Mouse (Mus musculus): ENCODE measurements around the gene Fdxacb1. TPM values are rescaled to one million over a fixed set of nuclear protein-coding genes. Genes with fewer than 3 reads are reported as not detected.

Fdxacb1 gene
- 10.7 and 11.7 TPM in 2 replicates for polyA plus RNA-seq (2015; fragmentation: Nextera tagmentation; extraction: Ambion mirVana)

DNA sequence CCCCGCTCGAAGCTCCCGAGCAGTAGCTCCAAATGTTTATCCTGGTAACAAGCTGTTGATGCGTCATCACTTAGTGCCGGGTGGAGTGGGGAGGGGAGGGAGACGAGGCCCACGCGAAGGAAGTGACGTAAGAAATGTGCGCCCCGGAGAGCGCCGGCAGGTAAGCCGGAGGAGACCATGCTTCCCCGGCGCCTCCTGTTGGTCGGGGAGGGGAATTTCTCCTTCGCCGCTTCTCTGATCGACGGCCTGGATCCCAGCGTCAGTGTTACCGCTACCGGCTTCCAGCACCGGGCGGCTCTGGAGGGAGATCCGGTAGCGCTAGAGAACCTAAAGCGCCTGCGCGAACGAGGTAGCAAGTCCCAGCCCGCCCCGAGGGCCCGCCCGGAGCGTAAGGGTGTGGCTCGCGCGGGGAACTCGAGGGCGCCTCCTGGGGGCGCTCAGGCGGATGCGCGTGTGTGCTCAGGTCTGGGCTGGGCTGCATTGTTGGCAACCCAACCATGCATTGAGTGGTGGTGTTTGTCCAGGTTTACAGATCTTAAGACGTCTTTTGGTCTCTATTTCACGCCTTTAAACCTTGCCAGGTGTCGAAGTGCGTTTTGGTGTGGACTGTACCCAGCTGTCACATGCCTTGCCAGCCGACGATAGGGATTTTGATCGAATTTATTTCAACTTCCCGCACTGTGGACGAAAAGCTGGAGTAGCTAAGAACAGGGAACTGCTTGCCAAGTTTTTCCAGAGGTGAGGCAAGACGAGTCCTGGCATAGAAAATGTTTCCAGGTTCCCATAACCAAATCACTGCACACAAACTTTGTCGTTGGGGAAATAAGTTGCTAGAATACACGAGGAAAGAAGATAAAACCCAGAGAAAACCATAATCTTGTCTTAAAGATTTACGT, at the start of gene Fdxacb1:
TSS of gene Fdxacb1 (plus strand) at position 130 of the 896 bp plus-strand sequence.
- WGBS, result 4% methylated on average over 59 of the region's 59 CpGs
- peaks cover 19% of the 10 kb centered on the region for H3K4me1 ChIP-seq (ENCODE audit: control insufficient read depth, insufficient read depth, low read length)
- no peaks in the 10 kb centered on the region for H3K27me3 ChIP-seq (ENCODE audit: control insufficient read depth, insufficient read depth, low read depth, low read length)
- peak; percentile 92 for ATAC-seq
- peak within 1 kb of the TSS; percentile 61 for H3K4me3 ChIP-seq (ENCODE audit: low read depth, low read length)
- H3K9ac ChIP-seq (ENCODE audit: low read depth, low read length), result peak within 1 kb of the TSS; percentile 81
- peak within 1 kb of the TSS; percentile 71 for H3K4me2 ChIP-seq (ENCODE audit: low read length)
- H3K27ac ChIP-seq (ENCODE audit: low read length), result peak within 1 kb of the TSS; percentile 93
- H3K9me3 ChIP-seq (replicated peaks; ENCODE audit: control insufficient read depth, low read length, poor library complexity, severe bottlenecking), result no peaks in the 10 kb centered on the region
- H3K36me3 ChIP-seq (ENCODE audit: control insufficient read depth, insufficient read depth, low read length), result no peaks in the 10 kb centered on the region

DNA sequence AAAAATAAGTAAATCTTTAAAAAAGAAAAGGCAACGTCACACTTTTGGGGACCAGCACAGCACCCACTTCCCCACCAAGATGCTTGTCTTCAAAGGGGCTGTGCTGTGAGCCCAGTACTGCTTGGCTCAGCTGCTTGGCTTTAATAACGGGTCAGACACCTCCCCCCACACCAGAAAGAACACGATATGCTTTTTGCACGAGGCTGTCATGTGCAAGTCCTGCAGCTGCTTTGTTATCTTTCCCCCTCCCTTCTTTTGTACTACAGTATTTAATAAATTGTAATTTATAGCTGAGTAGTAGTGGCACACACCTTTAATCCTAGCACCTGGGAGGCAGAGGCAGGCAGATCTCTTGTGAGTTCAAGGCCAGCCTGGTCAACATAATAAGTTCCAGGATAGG, 49.2 kb upstream of the Fdxacb1 start:
- no peak for ATAC-seq
- H3K27me3 ChIP-seq (ENCODE audit: control insufficient read depth, insufficient read depth, low read depth, low read length), result no peaks in the 10 kb centered on the region
- H3K36me3 ChIP-seq (ENCODE audit: control insufficient read depth, insufficient read depth, low read length), result peaks cover 2% of the 10 kb centered on the region; the same call in 1 of the 2 replicates
- WGBS, result 83% methylated on average over 4 of the region's 4 CpGs
- H3K4me3 ChIP-seq (ENCODE audit: low read depth, low read length), result no peak overlapping the region
- H3K4me2 ChIP-seq (ENCODE audit: low read length), result no peak overlapping the region
- no peak overlapping the region for H3K27ac ChIP-seq (ENCODE audit: low read length)
- H3K9me3 ChIP-seq (replicated peaks; ENCODE audit: control insufficient read depth, low read length, poor library complexity, severe bottlenecking), result no peaks in the 10 kb centered on the region
- H3K9ac ChIP-seq (ENCODE audit: low read depth, low read length), result no peak overlapping the region
- peaks cover 14% of the 10 kb centered on the region for H3K4me1 ChIP-seq (ENCODE audit: control insufficient read depth, insufficient read depth, low read length)

GRCm38 (mm10) chr9:50721061-50721460, 47.0 kb upstream of the Fdxacb1 start:
- Histone ChIP-seq H3K9me3 (replicated peaks; ENCODE audit: control insufficient read depth, low read length, poor library complexity, severe bottlenecking) (no peaks in the 10 kb centered on the region), H3K9ac (ENCODE audit: low read depth, low read length) (no peak overlapping the region), H3K4me1 (ENCODE audit: control insufficient read depth, insufficient read depth, low read length) (peaks cover 36% of the 10 kb centered on the region), H3K4me2 (ENCODE audit: low read length) (no peak overlapping the region), H3K4me3 (ENCODE audit: low read depth, low read length) (no peak overlapping the region), H3K27ac (ENCODE audit: low read length) (no peak overlapping the region), H3K27me3 (ENCODE audit: control insufficient read depth, insufficient read depth, low read depth, low read length) (no peaks in the 10 kb centered on the region), H3K36me3 (ENCODE audit: control insufficient read depth, insufficient read depth, low read length) (peaks cover 2% of the 10 kb centered on the region; the same call in 1 of the 2 replicates)
- no peak for ATAC-seq
- 43% methylated on average over 12 of the region's 12 CpGs for WGBS

DNA sequence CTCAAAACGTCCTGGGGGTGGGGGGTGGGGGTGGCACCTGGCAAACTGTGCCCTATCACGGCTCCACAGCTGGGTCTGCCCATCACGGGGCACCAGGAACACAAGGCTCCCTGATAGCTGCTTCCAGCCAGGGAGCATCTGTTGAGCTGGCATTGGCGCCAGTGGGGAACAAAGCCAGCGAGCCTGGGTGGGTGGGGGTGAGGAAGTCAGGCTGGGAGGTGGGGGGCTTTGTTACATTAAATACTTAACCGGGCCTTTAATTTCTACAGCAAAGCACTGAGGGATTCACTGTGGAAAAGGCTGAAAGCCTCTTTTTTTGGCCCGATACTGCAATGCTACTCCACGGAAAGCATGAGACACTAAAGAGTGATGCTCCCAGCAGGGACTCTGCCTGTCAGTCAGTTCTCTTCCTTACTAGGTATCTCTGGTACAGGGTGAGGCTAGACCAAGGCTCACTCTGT, 45.6 kb upstream of the Fdxacb1 start:
- H3K27ac ChIP-seq (ENCODE audit: low read length), result no peak overlapping the region
- no peak overlapping the region for H3K4me2 ChIP-seq (ENCODE audit: low read length)
- ATAC-seq, result no peak
- no peak overlapping the region for H3K4me3 ChIP-seq (ENCODE audit: low read depth, low read length)
- no peak overlapping the region for H3K9ac ChIP-seq (ENCODE audit: low read depth, low read length)
- peaks cover 2% of the 10 kb centered on the region; the same call in 1 of the 2 replicates for H3K36me3 ChIP-seq (ENCODE audit: control insufficient read depth, insufficient read depth, low read length)
- peaks cover 47% of the 10 kb centered on the region for H3K4me1 ChIP-seq (ENCODE audit: control insufficient read depth, insufficient read depth, low read length)
- no peaks in the 10 kb centered on the region for H3K27me3 ChIP-seq (ENCODE audit: control insufficient read depth, insufficient read depth, low read depth, low read length)
- WGBS, result 37% methylated on average over 8 of the region's 8 CpGs
- no peaks in the 10 kb centered on the region for H3K9me3 ChIP-seq (replicated peaks; ENCODE audit: control insufficient read depth, low read length, poor library complexity, severe bottlenecking)

- Histone ChIP-seq H3K4me3 (ENCODE audit: low read depth, low read length) (no peak overlapping the region), H3K27ac (ENCODE audit: low read length) (peak overlapping the region; percentile 23; the same call in 1 of the 2 replicates), H3K9ac (ENCODE audit: low read depth, low read length) (peak overlapping the region; percentile 39; the same call in 1 of the 2 replicates), H3K4me2 (ENCODE audit: low read length) (peak overlapping the region; percentile 27), H3K9me3 (replicated peaks; ENCODE audit: control insufficient read depth, low read length, poor library complexity, severe bottlenecking) (no peaks in the 10 kb centered on the region), H3K4me1 (ENCODE audit: control insufficient read depth, insufficient read depth, low read length) (peaks cover 47% of the 10 kb centered on the region), H3K36me3 (ENCODE audit: control insufficient read depth, insufficient read depth, low read length) (peaks cover 2% of the 10 kb centered on the region; the same call in 1 of the 2 replicates), H3K27me3 (ENCODE audit: control insufficient read depth, insufficient read depth, low read depth, low read length) (no peaks in the 10 kb centered on the region)
- WGBS, result 50% methylated on average over 7 of the region's 7 CpGs
- ATAC-seq, result no peak
These were observed 44.6 kb upstream of the Fdxacb1 start for GRCm38 (mm10) chr9:50723406-50723805.

DNA sequence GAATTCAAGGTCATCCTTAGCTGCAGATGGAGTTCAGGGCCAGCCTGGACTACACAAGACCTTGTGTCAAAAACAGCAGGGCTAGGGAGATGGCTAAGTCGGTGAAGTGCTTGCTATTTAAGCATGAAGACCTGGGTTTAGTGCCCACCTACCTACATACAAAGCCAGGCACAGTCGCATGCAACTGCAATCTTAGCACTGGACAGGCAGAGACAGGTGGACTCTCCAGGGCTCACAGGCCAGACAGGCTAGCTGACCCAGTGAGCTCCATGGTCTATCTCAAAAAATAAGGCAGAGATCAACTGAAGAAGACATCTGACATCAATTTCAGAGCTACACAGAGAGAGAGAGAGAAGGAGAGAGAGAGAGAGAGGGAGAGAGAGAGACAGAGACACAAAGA, 43.9 kb upstream of the Fdxacb1 start:
- Histone ChIP-seq H3K27ac (ENCODE audit: low read length) (peak overlapping the region; percentile 53; the same call in 1 of the 2 replicates), H3K27me3 (ENCODE audit: control insufficient read depth, insufficient read depth, low read depth, low read length) (no peaks in the 10 kb centered on the region), H3K36me3 (ENCODE audit: control insufficient read depth, insufficient read depth, low read length) (peaks cover 2% of the 10 kb centered on the region; the same call in 1 of the 2 replicates), H3K9me3 (replicated peaks; ENCODE audit: control insufficient read depth, low read length, poor library complexity, severe bottlenecking) (no peaks in the 10 kb centered on the region), H3K4me1 (ENCODE audit: control insufficient read depth, insufficient read depth, low read length) (peaks cover 51% of the 10 kb centered on the region), H3K4me3 (ENCODE audit: low read depth, low read length) (no peak overlapping the region), H3K4me2 (ENCODE audit: low read length) (peak overlapping the region; percentile 44), H3K9ac (ENCODE audit: low read depth, low read length) (peak overlapping the region; percentile 10; the same call in 1 of the 2 replicates)
- ATAC-seq, result no peak
- 86% methylated on average over 2 of the region's 2 CpGs for WGBS

DNA sequence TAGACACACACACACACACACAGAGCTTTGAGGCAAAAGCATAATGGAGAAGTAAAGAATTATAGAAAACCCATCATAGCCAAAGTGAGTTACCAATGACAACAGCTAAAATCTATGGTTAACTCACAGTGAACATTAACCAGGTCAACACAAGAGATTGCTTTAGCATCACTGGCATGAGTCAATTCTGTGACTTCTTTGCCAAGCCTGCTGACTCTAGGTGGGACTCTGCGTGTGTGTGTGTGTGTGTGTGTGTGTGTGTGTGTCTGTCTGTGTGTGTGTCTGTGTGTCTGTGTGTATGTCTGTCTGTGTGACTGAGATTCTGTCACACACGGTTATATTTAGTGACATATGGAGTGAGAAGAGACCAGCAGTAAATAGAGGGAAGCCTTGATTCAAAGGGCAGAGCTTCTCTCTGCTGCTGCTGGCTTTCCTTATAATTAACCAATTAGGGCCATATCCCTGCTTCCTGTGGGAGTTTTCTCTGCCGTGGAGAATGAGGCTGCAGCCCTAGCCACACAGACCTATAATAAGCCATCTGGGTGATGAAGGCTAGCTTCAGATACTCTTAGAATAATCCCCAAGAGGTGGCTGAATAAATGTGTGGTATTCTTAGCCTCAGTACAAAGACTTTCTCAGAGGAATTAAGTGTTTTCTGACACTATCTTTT, 43.2 kb upstream of the Fdxacb1 start:
- WGBS, result 28% methylated on average over 3 of the region's 3 CpGs
- Histone ChIP-seq H3K4me3 (ENCODE audit: low read depth, low read length) (peak overlapping the region; percentile 5; the same call in 1 of the 2 replicates), H3K27ac (ENCODE audit: low read length) (peak overlapping the region; percentile 67), H3K4me2 (ENCODE audit: low read length) (peak overlapping the region; percentile 44), H3K9ac (ENCODE audit: low read depth, low read length) (peak overlapping the region; percentile 32), H3K4me1 (ENCODE audit: control insufficient read depth, insufficient read depth, low read length) (peaks cover 51% of the 10 kb centered on the region), H3K36me3 (ENCODE audit: control insufficient read depth, insufficient read depth, low read length) (no peaks in the 10 kb centered on the region), H3K27me3 (ENCODE audit: control insufficient read depth, insufficient read depth, low read depth, low read length) (no peaks in the 10 kb centered on the region), H3K9me3 (replicated peaks; ENCODE audit: control insufficient read depth, low read length, poor library complexity, severe bottlenecking) (no peaks in the 10 kb centered on the region)
- ATAC-seq, result no peak

DNA sequence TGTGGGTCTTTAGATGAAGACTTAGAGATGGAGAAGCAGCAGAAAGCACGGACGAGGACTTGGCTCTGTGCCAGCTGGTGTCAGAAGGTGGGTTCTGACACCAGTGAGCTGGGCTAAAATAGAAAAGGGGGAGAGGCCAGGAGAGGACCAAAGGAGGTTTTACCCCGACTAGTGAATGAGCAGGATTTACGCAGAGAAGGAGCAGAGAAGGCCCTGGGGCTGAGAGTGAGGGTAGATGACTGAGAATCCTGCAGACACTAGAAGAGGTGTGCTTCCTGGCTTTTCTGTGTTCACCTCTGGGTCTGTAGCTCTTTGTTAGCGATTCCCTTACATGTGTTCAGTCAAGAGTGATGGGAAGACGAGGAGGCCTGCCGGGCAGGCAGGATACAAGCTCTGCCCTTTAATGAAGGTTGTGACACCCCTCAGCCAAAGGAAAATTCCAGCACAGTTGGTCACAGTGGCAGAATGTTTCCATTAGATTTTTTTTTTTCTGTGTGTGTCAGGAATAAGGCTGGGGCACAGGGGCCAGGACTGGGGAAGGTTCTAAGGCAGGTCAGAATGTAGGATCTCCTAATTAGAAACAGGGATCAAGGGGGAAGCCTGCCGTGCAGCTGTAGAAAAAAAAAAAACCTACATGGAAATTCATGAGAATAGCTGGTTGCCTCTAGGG, 42.0 kb upstream of the Fdxacb1 start:
- H3K4me3 ChIP-seq (ENCODE audit: low read depth, low read length), result peak overlapping the region; percentile 66
- WGBS, result 19% methylated on average over 8 of the region's 8 CpGs
- peak overlapping the region; percentile 86 for H3K4me2 ChIP-seq (ENCODE audit: low read length)
- peak overlapping the region; percentile 82 for H3K9ac ChIP-seq (ENCODE audit: low read depth, low read length)
- H3K4me1 ChIP-seq (ENCODE audit: control insufficient read depth, insufficient read depth, low read length), result peaks cover 51% of the 10 kb centered on the region
- H3K27ac ChIP-seq (ENCODE audit: low read length), result peak overlapping the region; percentile 91
- no peak for ATAC-seq
- H3K27me3 ChIP-seq (ENCODE audit: control insufficient read depth, insufficient read depth, low read depth, low read length), result no peaks in the 10 kb centered on the region
- H3K36me3 ChIP-seq (ENCODE audit: control insufficient read depth, insufficient read depth, low read length), result no peaks in the 10 kb centered on the region
- H3K9me3 ChIP-seq (replicated peaks; ENCODE audit: control insufficient read depth, low read length, poor library complexity, severe bottlenecking), result no peaks in the 10 kb centered on the region

Data from midbrain, embryonic 16.5 days (tissue).